Mouse (Mus musculus): ENCODE measurements around the gene Gpx3.
"Not testable (repeated sequence)": the region's sequence is repeated elsewhere in the genome, so short reads cannot be mapped to it uniquely, and the experiment has no call there.

Gene Gpx3

GRCm38 (mm10) chr11:54881051-54881474 is 21.2 kb upstream of the Gpx3 start:
- DNase-seq (ENCODE audit: low spot score): peak; percentile 60

GRCm38 (mm10) chr11:54882671-54883070 is 19.6 kb upstream of the Gpx3 start:
- peak; percentile 44 for DNase-seq (ENCODE audit: low spot score)

GRCm38 (mm10) chr11:54884197-54884828 is 17.9 kb upstream of the Gpx3 start:
- DNase-seq (ENCODE audit: low spot score): no peak

- peak; percentile 49 for DNase-seq (ENCODE audit: low spot score)
Observed at GRCm38 (mm10) chr11:54884937-54885336, 17.3 kb upstream of the Gpx3 start.

GRCm38 (mm10) chr11:54885406-54885805 is 16.8 kb upstream of the Gpx3 start:
- DNase-seq (ENCODE audit: low spot score): no peak

- no peak for DNase-seq (ENCODE audit: low spot score)
Observed at GRCm38 (mm10) chr11:54887927-54888326, 14.3 kb upstream of the Gpx3 start.

GRCm38 (mm10) chr11:54891341-54891740 is 10.9 kb upstream of the Gpx3 start:
- no peak for DNase-seq (ENCODE audit: low spot score)

- no peak for DNase-seq (ENCODE audit: low spot score)
Observed at GRCm38 (mm10) chr11:54892091-54892490, 10.2 kb upstream of the Gpx3 start.

GRCm38 (mm10) chr11:54894589-54894988 is 7.7 kb upstream of the Gpx3 start:
- DNase-seq (ENCODE audit: low spot score): no peak

GRCm38 (mm10) chr11:54896646-54897045 is 5.6 kb upstream of the Gpx3 start:
- not testable (repeated sequence) for DNase-seq (ENCODE audit: low spot score)

GRCm38 (mm10) chr11:54897470-54897869 is 4.8 kb upstream of the Gpx3 start:
- no peak for DNase-seq (ENCODE audit: low spot score)

- no peak for DNase-seq (ENCODE audit: low spot score)
Observed at GRCm38 (mm10) chr11:54899657-54900056, 2.6 kb upstream of the Gpx3 start.

- no peak for DNase-seq (ENCODE audit: low spot score)
Observed at GRCm38 (mm10) chr11:54903339-54903738, 1.1 kb downstream of the Gpx3 start.

- peak; percentile 37 for DNase-seq (ENCODE audit: low spot score)
Observed at GRCm38 (mm10) chr11:54903940-54904706, 1.9 kb downstream of the Gpx3 start.

- DNase-seq (ENCODE audit: low spot score): no peak
Observed at GRCm38 (mm10) chr11:54905086-54905485, 2.8 kb downstream of the Gpx3 start.

- DNase-seq (ENCODE audit: low spot score): no peak
Observed at GRCm38 (mm10) chr11:54905931-54906330, 3.7 kb downstream of the Gpx3 start.

- no peak for DNase-seq (ENCODE audit: low spot score)
Observed at GRCm38 (mm10) chr11:54906466-54906865, 4.2 kb downstream of the Gpx3 start.

- no peak for DNase-seq (ENCODE audit: low spot score)
Observed at GRCm38 (mm10) chr11:54907259-54907658, 5.0 kb downstream of the Gpx3 start.

GRCm38 (mm10) chr11:54909273-54909672 is 7.0 kb downstream of the Gpx3 start:
- DNase-seq (ENCODE audit: low spot score): no peak

GRCm38 (mm10) chr11:54910081-54910665 is 7.9 kb downstream of the Gpx3 start:
- no peak for DNase-seq (ENCODE audit: low spot score)

GRCm38 (mm10) chr11:54911201-54911600 is 8.9 kb downstream of the Gpx3 start:
- DNase-seq (ENCODE audit: low spot score): no peak

GRCm38 (mm10) chr11:54911671-54912502 is 9.6 kb downstream of the Gpx3 start:
- no peak for DNase-seq (ENCODE audit: low spot score)

All from MN1 (cell line).